Mouse (Mus musculus) heart, embryonic 14.5 days (tissue): ENCODE data around the gene Mpzl3. TPM values are rescaled to one million over a fixed set of nuclear protein-coding genes. Genes with fewer than 3 reads are reported as not detected.

Source experiments
- ATAC-seq: fragments of 200-750 bp; cut with Nextera tagmentation; 2 replicates; pipeline ENCODE4 v1.8.0; 2017; ENCODE audit warnings: low read depth, moderate TSS enrichment; ENCODE audit not compliant: insufficient number of reproducible peaks, insufficient read depth, low FRiP score
- H3K27ac ChIP-seq, 2 experiments: fragments of 200-500 bp in 1 of 2; fragments of 300-500 bp in 1 of 2; sonication (generic) in 1 of 2; replicated peaks in 1 of 2; 2 replicates each; pipeline ENCODE4 v1.5.1; 2012 to 2014; ENCODE audit warnings: low read depth in 2 of 2, low read length in 2 of 2, control low read depth in 1 of 2, mild to moderate bottlenecking in 1 of 2, mixed read lengths in 1 of 2; ENCODE audit not compliant: control insufficient read depth in 1 of 2, insufficient read depth in 1 of 2
- H3K27me3 ChIP-seq: fragments of 300-500 bp; sonication (generic); 2 replicates; pipeline ENCODE4 v1.6.1; 2014; ENCODE audit warnings: mild to moderate bottlenecking, low read length, control low read depth; ENCODE audit not compliant: control insufficient read depth, insufficient read depth
- H3K36me3 ChIP-seq: fragments of 300-500 bp; sonication (generic); 2 replicates; pipeline ENCODE4 v1.6.1; 2014; ENCODE audit warnings: mild to moderate bottlenecking, control low read depth, low read length, mixed read lengths; ENCODE audit not compliant: control insufficient read depth, insufficient read depth
- H3K4me1 ChIP-seq, 2 experiments: fragments of 200-500 bp in 1 of 2; fragments of 300-500 bp in 1 of 2; sonication (generic) in 1 of 2; 2 replicates each; pipeline ENCODE4 v1.6.1; 2012 to 2014; ENCODE audit warnings: low read length in 2 of 2, control low read depth in 1 of 2, mixed read lengths in 1 of 2; ENCODE audit not compliant: control insufficient read depth in 2 of 2, insufficient read depth in 2 of 2
- H3K4me2 ChIP-seq: fragments of 300-500 bp; sonication (generic); 2 replicates; pipeline ENCODE4 v1.6.1; 2014; ENCODE audit warnings: mild to moderate bottlenecking, low read length
- H3K4me3 ChIP-seq, 2 experiments: fragments of 200-500 bp in 1 of 2; fragments of 300-500 bp in 1 of 2; sonication (generic) in 1 of 2; 2 replicates each; pipeline ENCODE4 v1.5.1; 2012 to 2014; ENCODE audit warnings: low read length in 2 of 2, mild to moderate bottlenecking in 2 of 2, control low read depth in 1 of 2, low read depth in 1 of 2, moderate library complexity in 1 of 2; ENCODE audit not compliant: control insufficient read depth in 1 of 2, insufficient read depth in 1 of 2
- H3K9ac ChIP-seq: fragments of 300-500 bp; sonication (generic); 2 replicates; pipeline ENCODE4 v1.6.1; 2014; ENCODE audit warnings: mild to moderate bottlenecking, low read length
- H3K9me3 ChIP-seq: fragments of 300-500 bp; sonication (generic); 2 replicates; pipeline ENCODE4 v1.6.1; 2016; ENCODE audit warnings: low read length, control low read depth; ENCODE audit not compliant: control insufficient read depth
- WGBS: fragments of 180-500 bp; shearing (Covaris S2); extraction: QIAGEN DNeasy Blood & Tissue Kit; methylation state at CpG from one replicate; pipeline ENCODE4 v1.1.7; 2014; 5-methylcytosine and 5-hydroxymethylcytosine counted together
- polyA plus RNA-seq: library from polyadenylated mRNA; unstranded; fragments of >200 nt; fragmentation: Nextera tagmentation; extraction: Ambion mirVana; gene quantifications from 2 replicates; pipeline ENCODE4 v1.2.1, GENCODE M21; 2014

Mpzl3 gene
- polyA plus RNA-seq, 1 experiment from 2014 or later, result 1.5 TPM

GRCm38 (mm10) chr9:45066735-45067134, 11.7 kb downstream of the Mpzl3 start:
- Histone ChIP-seq H3K27me3 (no peaks in the 10 kb centered on the region; the same call in 1 of the 2 replicates), H3K36me3 (no peaks in the 10 kb centered on the region), H3K4me1 (no peaks in the 10 kb centered on the region), H3K4me2 (no peak overlapping the region), H3K9me3 (no peaks in the 10 kb centered on the region), H3K27ac (no peak overlapping the region), H3K9ac (no peak overlapping the region), H3K4me3 (no peak overlapping the region)
- 81% methylated on average over 4 of the region's 4 CpGs for WGBS
- no peak for ATAC-seq

DNA sequence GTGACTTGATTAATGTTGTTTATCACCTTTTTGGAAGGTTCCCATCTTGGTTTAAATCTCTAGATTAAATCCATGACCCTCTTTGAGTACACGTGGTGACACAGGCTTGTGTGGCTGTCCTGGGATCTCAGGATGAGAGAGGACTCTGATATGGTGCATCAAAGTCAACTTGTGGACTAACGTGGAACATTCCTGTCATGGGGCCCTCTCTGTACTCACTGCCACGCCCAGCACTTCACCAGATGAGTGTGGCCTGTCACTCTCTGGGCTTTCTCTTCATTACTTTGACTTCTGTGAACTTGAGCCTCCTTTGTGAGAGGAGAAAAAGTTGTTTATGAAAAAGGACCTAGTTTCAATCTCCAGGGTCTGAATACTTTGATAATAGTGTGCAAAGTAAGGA, 16.8 kb downstream of the Mpzl3 start:
- Histone ChIP-seq H3K4me3 (no peak overlapping the region), H3K36me3 (no peaks in the 10 kb centered on the region), H3K27me3 (no peaks in the 10 kb centered on the region), H3K4me2 (no peak overlapping the region), H3K9ac (no peak overlapping the region), H3K27ac (no peak overlapping the region), H3K9me3 (no peaks in the 10 kb centered on the region), H3K4me1 (no peaks in the 10 kb centered on the region)
- 38% methylated on average over 3 of the region's 3 CpGs for WGBS
- ATAC-seq, result no peak

DNA sequence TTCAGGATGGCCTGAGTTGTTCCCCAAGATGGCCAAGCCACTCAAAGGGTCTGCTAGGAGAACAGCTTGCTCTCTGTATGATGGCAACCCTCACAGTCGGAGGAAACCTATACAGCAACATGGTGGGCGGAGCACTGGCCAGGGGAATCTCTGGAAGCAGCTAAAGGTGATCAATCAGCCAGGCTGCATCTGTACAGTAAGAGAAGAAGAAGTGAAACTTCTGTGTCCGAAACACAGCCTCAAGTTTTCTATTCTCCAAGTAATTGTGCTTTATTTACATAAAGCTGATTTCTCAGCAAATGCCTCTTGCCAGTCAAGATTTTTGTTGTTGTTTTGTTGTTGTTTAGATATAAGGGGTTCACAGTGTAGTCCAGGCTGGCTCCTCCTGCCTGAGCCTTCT, 22.9 kb downstream of the Mpzl3 start:
- Histone ChIP-seq H3K27ac (no peak overlapping the region), H3K9ac (no peak overlapping the region), H3K4me1 (no peaks in the 10 kb centered on the region), H3K4me3 (no peak overlapping the region), H3K36me3 (no peaks in the 10 kb centered on the region), H3K27me3 (peaks cover 7% of the 10 kb centered on the region), H3K4me2 (no peak overlapping the region), H3K9me3 (no peaks in the 10 kb centered on the region)
- 51% methylated on average over 3 of the region's 3 CpGs for WGBS
- ATAC-seq, result no peak

DNA sequence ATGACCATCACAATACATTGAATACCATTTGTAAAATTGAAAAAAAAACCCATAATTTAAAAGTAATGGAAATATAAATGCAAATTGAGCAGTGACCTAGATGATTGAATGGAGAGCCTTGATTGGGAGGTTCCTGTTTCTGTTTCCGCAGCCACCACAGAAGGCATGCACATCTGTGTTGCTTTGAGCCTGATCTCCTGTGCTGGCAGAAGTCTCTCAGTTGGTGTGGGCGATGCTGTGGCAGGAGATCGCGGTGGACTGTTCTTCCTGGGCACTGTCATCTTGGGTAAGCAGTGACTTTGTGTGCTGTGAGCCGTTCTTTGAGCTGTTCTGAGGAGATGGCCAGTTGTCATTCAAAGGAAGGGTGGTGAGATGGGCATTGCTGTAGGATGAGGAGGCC, 24.0 kb downstream of the Mpzl3 start, which contains the start of gene Jaml:
Gene Jaml, plus strand, starts transcription at position 173 of the 400 bp plus-strand sequence.
- H3K4me3 ChIP-seq, result no peak within 1 kb of the TSS
- H3K9me3 ChIP-seq, result no peaks in the 10 kb centered on the region
- H3K9ac ChIP-seq, result no peak within 1 kb of the TSS
- ATAC-seq, result no peak
- no peak within 1 kb of the TSS for H3K4me2 ChIP-seq
- WGBS, result 82% methylated on average over 5 of the region's 5 CpGs
- H3K36me3 ChIP-seq, result no peaks in the 10 kb centered on the region
- no peaks in the 10 kb centered on the region for H3K4me1 ChIP-seq
- no peak within 1 kb of the TSS for H3K27ac ChIP-seq
- H3K27me3 ChIP-seq, result peaks cover 8% of the 10 kb centered on the region

DNA sequence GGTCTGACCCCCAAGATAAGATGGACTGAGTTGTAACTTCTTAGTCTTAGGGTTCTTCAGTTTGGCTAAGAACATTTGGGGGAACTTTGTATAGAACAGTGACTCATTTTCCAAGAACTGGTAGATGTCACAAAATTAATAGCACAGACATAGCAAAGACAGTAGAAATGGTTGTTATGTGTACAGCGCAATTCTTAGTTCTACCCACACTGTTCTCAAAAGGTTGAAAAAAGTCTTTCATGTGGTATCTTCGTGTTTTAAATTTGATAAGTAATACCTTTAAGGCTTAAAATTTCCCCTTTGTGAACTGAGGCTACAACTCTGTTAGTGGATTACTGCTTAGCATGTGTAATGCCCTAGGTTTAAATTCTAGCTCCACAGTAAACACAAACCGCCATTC, 28.1 kb downstream of the Mpzl3 start:
- Histone ChIP-seq H3K4me1 (no peaks in the 10 kb centered on the region), H3K9ac (no peak overlapping the region), H3K4me2 (no peak overlapping the region), H3K27ac (no peak overlapping the region), H3K9me3 (no peaks in the 10 kb centered on the region), H3K4me3 (no peak overlapping the region), H3K36me3 (no peaks in the 10 kb centered on the region), H3K27me3 (peaks cover 8% of the 10 kb centered on the region)
- 83% methylated on average over 3 of the region's 3 CpGs for WGBS
- no peak for ATAC-seq

DNA sequence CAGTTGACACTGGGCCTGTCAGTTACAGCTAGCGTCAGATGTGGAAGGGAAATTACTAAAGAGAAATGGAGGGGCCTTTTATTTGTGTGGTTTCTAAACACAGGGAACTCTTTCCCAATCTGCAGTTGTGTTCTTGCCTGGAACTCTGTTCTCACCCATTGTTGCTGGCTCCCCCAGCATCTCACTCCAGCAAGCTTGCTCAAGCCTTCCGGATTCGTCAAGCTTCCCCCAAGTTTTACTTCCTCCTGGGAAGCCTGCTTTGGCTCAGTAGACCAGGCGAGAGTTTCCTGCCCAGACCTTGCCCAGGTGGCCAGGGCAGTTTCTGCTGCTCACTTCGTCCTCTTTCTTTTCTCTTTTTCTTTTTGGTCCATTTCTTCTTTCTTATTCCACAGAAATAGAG, 29.6 kb downstream of the Mpzl3 start:
- WGBS, result 66% methylated on average over 5 of the region's 5 CpGs
- H3K9ac ChIP-seq, result no peak overlapping the region

GRCm38 (mm10) chr9:45085741-45086690, 31.0 kb downstream of the Mpzl3 start:
- Histone ChIP-seq H3K36me3 (no peaks in the 10 kb centered on the region), H3K4me3 (no peak overlapping the region), H3K27me3 (peaks cover 4% of the 10 kb centered on the region; the same call in 1 of the 2 replicates), H3K4me1 (no peaks in the 10 kb centered on the region), H3K9me3 (no peaks in the 10 kb centered on the region), H3K9ac (no peak overlapping the region), H3K27ac (no peak overlapping the region), H3K4me2 (no peak overlapping the region)
- 70% methylated on average over 12 of the region's 12 CpGs for WGBS
- ATAC-seq, result no peak

More for the DNA sequence above, 29.6 kb downstream of the Mpzl3 start:
- ATAC-seq, result no peak
- Histone ChIP-seq H3K27ac (no peak overlapping the region), H3K9me3 (no peaks in the 10 kb centered on the region), H3K27me3 (peaks cover 4% of the 10 kb centered on the region; the same call in 1 of the 2 replicates), H3K4me3 (no peak overlapping the region), H3K36me3 (no peaks in the 10 kb centered on the region), H3K4me1 (no peaks in the 10 kb centered on the region), H3K4me2 (no peak overlapping the region)
